Mouse (Mus musculus): ENCODE results near the gene Gpr156. TPM values are rescaled to one million over a fixed set of nuclear protein-coding genes. Genes with fewer than 3 reads are reported as not detected.

The Gpr156 gene
- polyA plus RNA-seq (2015; fragmentation: Nextera tagmentation; extraction: Ambion mirVana), result 0.33 and 0.63 TPM in 2 replicates

GRCm38 (mm10) chr16:37916138-37916817 is at the start of gene Gpr156:
Gene Gpr156 (plus strand): TSS chr16:37916496.
- peak; percentile 85; the same call in 1 of the 2 replicates for ATAC-seq (ENCODE audit: low read depth)
- Histone ChIP-seq H3K9me3 (ENCODE audit: control insufficient read depth, low read length) (no peaks in the 10 kb centered on the region), H3K9ac (ENCODE audit: low read length) (peak within 1 kb of the TSS; percentile 54), H3K36me3 (ENCODE audit: control insufficient read depth, insufficient read depth, low read length) (no peaks in the 10 kb centered on the region), H3K27ac (ENCODE audit: low read length) (no peak within 1 kb of the TSS), H3K4me2 (ENCODE audit: low read depth, low read length) (peak within 1 kb of the TSS; percentile 71), H3K27me3 (ENCODE audit: control insufficient read depth, insufficient read depth, low read depth, low read length) (no peaks in the 10 kb centered on the region; the same call in 1 of the 2 replicates), H3K4me1 (replicated peaks; ENCODE audit: control insufficient read depth, insufficient read depth, low read length) (0 out of 2 replicates have a peak, but pooled peaks cover 2% of the 10 kb centered on the region), H3K4me3 (ENCODE audit: low read length) (peak within 1 kb of the TSS; percentile 48)
- WGBS, result 2% methylated on average over 51 of the region's 53 CpGs

- peak; percentile 96 for ATAC-seq (ENCODE audit: low read depth)
- under 1% methylated on average over 61 of the region's 86 CpGs for WGBS
These were observed 48.3 kb upstream of the Gpr156 start, which contains the start of gene Lrrc58 for GRCm38 (mm10) chr16:37867791-37868505. Gene Lrrc58 (plus strand): TSS chr16:37868389.

GRCm38 (mm10) chr16:37868506-37869469 is 47.5 kb upstream of the Gpr156 start:
- H3K4me1 ChIP-seq (replicated peaks; ENCODE audit: control insufficient read depth, insufficient read depth, low read length), result peaks cover 22% of the 10 kb centered on the region
- H3K36me3 ChIP-seq (ENCODE audit: control insufficient read depth, insufficient read depth, low read length), result no peaks in the 10 kb centered on the region
- 0% methylated on average over 63 of the region's 87 CpGs for WGBS
- H3K4me2 ChIP-seq (ENCODE audit: low read depth, low read length), result peak overlapping the region; percentile 77
- peak; percentile 80 for ATAC-seq (ENCODE audit: low read depth)
- H3K27ac ChIP-seq (ENCODE audit: low read length), result peak overlapping the region; percentile 98
- peak overlapping the region; percentile 99 for H3K9ac ChIP-seq (ENCODE audit: low read length)
- H3K4me3 ChIP-seq (ENCODE audit: low read length), result peak overlapping the region; percentile 99
- no peaks in the 10 kb centered on the region for H3K9me3 ChIP-seq (ENCODE audit: control insufficient read depth, low read length)
- no peaks in the 10 kb centered on the region for H3K27me3 ChIP-seq (ENCODE audit: control insufficient read depth, insufficient read depth, low read depth, low read length)

More at GRCm38 (mm10) chr16:37867791-37868505, 48.3 kb upstream of the Gpr156 start, which contains the start of gene Lrrc58:
- Histone ChIP-seq H3K27ac (ENCODE audit: low read length) (peak within 1 kb of the TSS; percentile 98), H3K36me3 (ENCODE audit: control insufficient read depth, insufficient read depth, low read length) (no peaks in the 10 kb centered on the region), H3K9me3 (ENCODE audit: control insufficient read depth, low read length) (no peaks in the 10 kb centered on the region), H3K4me3 (ENCODE audit: low read length) (peak within 1 kb of the TSS; percentile 99), H3K27me3 (ENCODE audit: control insufficient read depth, insufficient read depth, low read depth, low read length) (no peaks in the 10 kb centered on the region), H3K4me2 (ENCODE audit: low read depth, low read length) (peak within 1 kb of the TSS; percentile 77), H3K4me1 (replicated peaks; ENCODE audit: control insufficient read depth, insufficient read depth, low read length) (peaks cover 22% of the 10 kb centered on the region), H3K9ac (ENCODE audit: low read length) (peak within 1 kb of the TSS; percentile 99)

GRCm38 (mm10) chr16:37869470-37870231 is 46.6 kb upstream of the Gpr156 start:
- H3K4me2 ChIP-seq (ENCODE audit: low read depth, low read length), result peak overlapping the region; percentile 77
- no peaks in the 10 kb centered on the region for H3K9me3 ChIP-seq (ENCODE audit: control insufficient read depth, low read length)
- no peaks in the 10 kb centered on the region for H3K27me3 ChIP-seq (ENCODE audit: control insufficient read depth, insufficient read depth, low read depth, low read length)
- WGBS, result 6% methylated on average over 4 of the region's 4 CpGs
- ATAC-seq (ENCODE audit: low read depth), result no peak
- H3K4me1 ChIP-seq (replicated peaks; ENCODE audit: control insufficient read depth, insufficient read depth, low read length), result peaks cover 23% of the 10 kb centered on the region
- H3K4me3 ChIP-seq (ENCODE audit: low read length), result peak overlapping the region; percentile 99
- H3K27ac ChIP-seq (ENCODE audit: low read length), result peak overlapping the region; percentile 98
- peak overlapping the region; percentile 99 for H3K9ac ChIP-seq (ENCODE audit: low read length)
- no peaks in the 10 kb centered on the region for H3K36me3 ChIP-seq (ENCODE audit: control insufficient read depth, insufficient read depth, low read length)

GRCm38 (mm10) chr16:37871112-37871715 is 45.1 kb upstream of the Gpr156 start:
- Histone ChIP-seq H3K9ac (ENCODE audit: low read length) (no peak overlapping the region), H3K4me2 (ENCODE audit: low read depth, low read length) (peak overlapping the region; percentile 30), H3K9me3 (ENCODE audit: control insufficient read depth, low read length) (no peaks in the 10 kb centered on the region), H3K36me3 (ENCODE audit: control insufficient read depth, insufficient read depth, low read length) (no peaks in the 10 kb centered on the region), H3K4me1 (replicated peaks; ENCODE audit: control insufficient read depth, insufficient read depth, low read length) (peaks cover 24% of the 10 kb centered on the region), H3K27ac (ENCODE audit: low read length) (peak overlapping the region; percentile 9; the same call in 1 of the 2 replicates), H3K27me3 (ENCODE audit: control insufficient read depth, insufficient read depth, low read depth, low read length) (no peaks in the 10 kb centered on the region), H3K4me3 (ENCODE audit: low read length) (no peak overlapping the region)
- ATAC-seq (ENCODE audit: low read depth), result no peak
- WGBS, result 67% methylated on average over 4 of the region's 4 CpGs

- H3K4me1 ChIP-seq (replicated peaks; ENCODE audit: control insufficient read depth, insufficient read depth, low read length), result peaks cover 18% of the 10 kb centered on the region
- 0 out of 2 replicates have a peak overlapping the region, but pooled peaks have one; percentile 27 for H3K27ac ChIP-seq (ENCODE audit: low read length)
- 73% methylated on average over 4 of the region's 4 CpGs for WGBS
- no peak overlapping the region for H3K4me2 ChIP-seq (ENCODE audit: low read depth, low read length)
- no peaks in the 10 kb centered on the region for H3K9me3 ChIP-seq (ENCODE audit: control insufficient read depth, low read length)
- no peaks in the 10 kb centered on the region for H3K27me3 ChIP-seq (ENCODE audit: control insufficient read depth, insufficient read depth, low read depth, low read length)
- peak; percentile 56 for ATAC-seq (ENCODE audit: low read depth)
- no peak overlapping the region for H3K9ac ChIP-seq (ENCODE audit: low read length)
- H3K36me3 ChIP-seq (ENCODE audit: control insufficient read depth, insufficient read depth, low read length), result peaks cover 17% of the 10 kb centered on the region
- no peak overlapping the region for H3K4me3 ChIP-seq (ENCODE audit: low read length)
These were observed 41.6 kb upstream of the Gpr156 start for GRCm38 (mm10) chr16:37874501-37875235.

GRCm38 (mm10) chr16:37877406-37877805 is 38.9 kb upstream of the Gpr156 start:
- ATAC-seq (ENCODE audit: low read depth), result no peak
- peaks cover 29% of the 10 kb centered on the region for H3K36me3 ChIP-seq (ENCODE audit: control insufficient read depth, insufficient read depth, low read length)
- H3K4me1 ChIP-seq (replicated peaks; ENCODE audit: control insufficient read depth, insufficient read depth, low read length), result 0 out of 2 replicates have a peak, but pooled peaks cover 2% of the 10 kb centered on the region
- no peak overlapping the region for H3K4me2 ChIP-seq (ENCODE audit: low read depth, low read length)
- no peaks in the 10 kb centered on the region for H3K9me3 ChIP-seq (ENCODE audit: control insufficient read depth, low read length)
- no peak overlapping the region for H3K27ac ChIP-seq (ENCODE audit: low read length)
- 91% methylated on average over 3 of the region's 3 CpGs for WGBS
- H3K4me3 ChIP-seq (ENCODE audit: low read length), result no peak overlapping the region
- no peak overlapping the region for H3K9ac ChIP-seq (ENCODE audit: low read length)
- H3K27me3 ChIP-seq (ENCODE audit: control insufficient read depth, insufficient read depth, low read depth, low read length), result no peaks in the 10 kb centered on the region

All from lung, embryonic 16.5 days (tissue).